Mouse (Mus musculus) retina, embryonic 14.5 days (tissue): ENCODE measurements around the gene Sardh.

Source experiments
- DNase-seq: peaks from one replicate; pipeline ENCODE4 v3.0.0-alpha.2; 2015; ENCODE audit warnings: low spot score

The Sardh gene

GRCm38 (mm10) chr2:27166999-27167398, 81.1 kb downstream of the Sardh start:
- no peak for DNase-seq

- DNase-seq = no peak
These were observed 82.1 kb downstream of the Sardh start for GRCm38 (mm10) chr2:27166074-27166473.

- DNase-seq = no peak
These were observed 83.1 kb downstream of the Sardh start, which contains the start of gene Dbh for GRCm38 (mm10) chr2:27164796-27165590. Gene Dbh, plus strand, starts transcription at chr2:27165233.

DNA sequence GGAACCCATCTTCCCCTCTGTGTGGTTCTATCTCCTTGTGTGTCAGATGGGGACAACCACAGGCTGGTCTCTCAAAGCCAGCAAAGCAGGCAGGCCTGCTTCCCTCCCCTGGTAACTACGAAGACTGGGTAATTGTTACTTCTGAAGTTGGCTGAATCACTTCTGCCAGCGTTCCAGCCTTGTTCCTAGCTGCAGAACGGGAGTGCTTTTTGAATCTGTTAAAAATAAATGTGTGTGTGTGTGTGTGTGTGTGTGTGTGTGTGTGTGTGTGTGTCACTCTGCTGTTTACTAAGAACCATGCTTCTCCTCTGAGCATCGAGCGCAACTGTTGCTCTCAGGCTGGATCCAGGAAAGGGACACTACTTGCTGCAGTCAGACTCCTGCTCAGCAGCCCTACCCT, 84.3 kb downstream of the Sardh start:
- no peak for DNase-seq

DNA sequence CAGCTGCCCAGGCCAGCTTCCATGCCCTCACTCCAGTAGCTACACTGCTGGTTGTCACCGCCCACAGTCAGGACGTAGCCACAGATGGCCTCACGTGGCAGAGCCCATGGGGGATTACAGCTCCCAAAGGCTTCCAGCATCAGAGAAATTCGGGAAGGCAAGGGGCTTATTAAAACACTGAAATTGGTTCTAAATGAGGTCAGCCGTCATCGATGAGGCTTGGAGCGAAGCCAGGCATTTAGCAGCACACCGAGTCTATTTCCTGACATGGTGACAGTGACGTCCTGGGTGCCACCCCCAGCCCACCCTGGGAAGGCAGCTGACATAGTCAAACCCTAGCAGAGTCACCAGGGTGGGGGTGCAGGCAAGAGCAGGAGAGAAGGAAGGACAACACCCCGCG, 85.5 kb downstream of the Sardh start:
- DNase-seq = peak; percentile 40

- DNase-seq = no peak
These were observed 86.6 kb downstream of the Sardh start for GRCm38 (mm10) chr2:27161526-27161925.

DNA sequence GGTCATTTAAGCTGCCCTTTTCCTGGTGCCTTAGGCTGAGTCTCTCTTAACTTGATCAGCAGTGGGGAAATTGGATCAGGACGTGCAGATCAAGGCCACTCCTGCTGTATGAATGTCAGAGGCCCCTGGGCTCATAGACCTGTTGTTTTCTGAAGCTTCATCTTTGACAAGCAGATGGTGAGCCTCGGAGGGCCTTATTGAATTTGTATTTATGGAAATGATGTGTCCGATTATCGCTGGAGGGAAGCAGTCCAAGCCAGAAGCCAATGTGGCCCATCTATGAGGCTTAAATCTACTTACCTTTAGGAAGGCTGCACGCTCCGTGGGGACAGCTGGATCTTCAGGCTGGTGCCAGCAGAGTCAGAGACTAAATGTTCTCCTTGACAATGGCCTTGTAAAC, 91.5 kb downstream of the Sardh start:
- no peak for DNase-seq

DNA sequence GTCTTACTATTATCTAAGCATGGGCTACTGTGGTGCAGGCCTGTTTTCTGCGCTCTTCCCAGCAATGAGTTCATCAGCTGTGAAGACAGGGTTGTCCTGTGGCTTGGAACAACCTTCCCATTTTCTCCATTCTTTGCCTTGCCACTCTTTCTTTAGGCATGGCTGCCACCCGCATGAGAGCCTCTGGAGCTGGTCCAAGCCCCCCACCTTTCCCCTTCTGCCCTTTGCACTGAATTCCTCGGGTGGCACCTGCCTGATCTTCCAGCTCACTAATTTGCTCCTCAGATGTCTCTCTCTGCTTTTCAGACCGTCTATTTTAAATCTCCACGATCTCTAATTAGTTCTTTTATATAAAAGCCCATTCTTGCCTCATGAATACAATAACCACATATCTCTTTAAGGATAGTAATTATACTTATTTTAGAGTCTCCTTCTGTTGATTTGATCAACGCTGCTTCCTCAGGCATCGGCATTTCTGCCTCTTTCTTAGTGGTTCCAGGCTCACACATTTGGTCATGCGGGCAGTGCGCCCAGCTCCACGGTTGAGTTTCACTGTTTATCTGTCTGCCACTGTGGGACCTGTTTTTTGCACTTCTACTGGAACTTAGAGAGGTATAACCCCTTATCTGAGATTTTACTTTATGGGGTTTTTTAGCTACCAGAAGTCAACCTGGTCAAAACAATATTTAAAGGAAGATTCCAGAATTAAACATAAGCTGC, 93.5 kb downstream of the Sardh start:
- no peak for DNase-seq

GRCm38 (mm10) chr2:27149457-27149856, 98.7 kb downstream of the Sardh start:
- no peak for DNase-seq

- DNase-seq = no peak
These were observed 101.3 kb downstream of the Sardh start for GRCm38 (mm10) chr2:27146840-27147239.

- no peak for DNase-seq
These were observed 103.2 kb downstream of the Sardh start for GRCm38 (mm10) chr2:27144957-27145356.

DNA sequence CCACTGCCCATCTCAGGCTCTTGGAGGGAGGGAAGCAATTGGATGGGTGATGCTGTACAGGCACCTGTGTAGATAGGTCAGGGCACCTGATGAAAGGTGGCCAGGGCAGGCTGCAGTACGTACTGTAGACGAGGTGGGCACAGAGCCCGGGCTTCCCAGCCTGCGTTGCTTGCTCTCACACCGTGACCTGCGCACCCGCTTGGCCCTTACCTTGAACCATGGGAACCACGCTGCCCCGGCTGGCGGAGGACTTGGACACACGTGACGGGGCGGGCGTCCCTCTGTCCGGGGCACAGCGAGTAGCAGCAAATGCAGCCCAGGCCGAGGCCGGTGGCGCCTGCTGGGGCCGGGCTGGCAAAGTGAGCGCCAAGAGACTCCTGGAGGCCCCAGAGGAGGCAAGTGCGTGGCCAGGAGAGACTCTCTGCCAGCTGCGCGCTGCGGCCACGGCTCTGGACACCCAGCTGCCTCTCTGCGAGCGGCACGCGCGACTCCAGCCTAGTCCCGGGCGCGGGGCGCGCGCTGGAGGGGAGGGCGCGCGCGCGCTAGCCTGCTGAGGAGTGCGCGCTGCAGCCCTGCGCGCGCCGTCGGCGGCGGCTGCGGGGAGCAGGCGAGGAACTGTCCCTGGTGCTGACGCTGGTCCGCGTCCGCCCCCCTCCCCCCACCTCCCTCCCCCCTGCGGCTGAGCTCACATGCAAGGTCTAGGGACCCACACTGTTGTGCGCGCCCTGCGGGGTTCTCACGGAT, 106.0 kb downstream of the Sardh start, which contains the start of gene Fam163b:
Gene Fam163b, minus strand, starts transcription at position 542 of the 744 bp plus-strand sequence.
- peak; percentile 74 for DNase-seq
